Mouse (Mus musculus) T-cell, adult 66 days (primary cell): ENCODE measurements around the gene Rngtt. TPM values are rescaled to one million over a fixed set of nuclear protein-coding genes. Genes with fewer than 3 reads are reported as not detected.

Experiments used
- total RNA-seq, 2 experiments: library from RNA; stranded (reverse); gene quantifications; 3 replicates in 1 of 2; 4 replicates in 1 of 2; pipeline ENCODE4 v1.2.4; 2023

Gene Rngtt
- 10 to 100 TPM; 71.1 to 73.6 TPM for total RNA-seq

GRCm38 (mm10) chr4:33309764-33310757 is at the start of gene Rngtt:
Rngtt (plus strand) TSS chr4:33310311.

GRCm38 (mm10) chr4:33290002-33290401 is 20.1 kb upstream of the Rngtt start, which contains the start of gene Pnrc1:
Pnrc1 (minus strand) TSS chr4:33290163.

Other genes with a start within 250 kb of the Rngtt start
- 1 to 10 TPM; 5.8 to 8.9 TPM for gene Gabrr2, start 247.3 kb upstream of the Rngtt start, total RNA-seq
- gene Gabrr1, start 177.8 kb upstream of the Rngtt start, total RNA-seq = not detected
- not detected for gene Pm20d2, start 120.6 kb upstream of the Rngtt start, total RNA-seq
- 1 to 10 TPM in 1 of 2 experiments, under 1 TPM in 1; 0.68 to 1.9 TPM for gene Srsf12, start 101.3 kb upstream of the Rngtt start, total RNA-seq
- gene Pnrc1, start 20.1 kb upstream of the Rngtt start, total RNA-seq = 100 to 1,000 TPM; 869 to 942 TPM